Mouse (Mus musculus) MEL (cell line): ENCODE measurements at regions not wholly inside any gene's neighbourhood (a gene's known extent, or its start where the extent isn't known, plus 50 kb on each side); places are given as distances from the start of the nearest gene placed in this dataset.
A peak's percentile ranks its signal among the peaks of the same experiment; 100 is the strongest.

Experiments
- DNase-seq: peaks from one replicate; pipeline ENCODE4 v3.0.0; 2011; ENCODE audit warnings: low read depth, low spot score
- H3K27ac ChIP-seq: 2 replicates; pipeline ENCODE4 v1.5.1; 2012; ENCODE audit warnings: low read depth, mild to moderate bottlenecking, control low read depth, low read length, moderate library complexity; ENCODE audit not compliant: control insufficient read depth
- H3K27me3 ChIP-seq, 2 experiments: fragments of 150-350 bp in 1 of 2; sonication (generic) in 1 of 2; 2 replicates each; pipeline ENCODE4 v1.6.1; 2012; ENCODE audit warnings: low read length in 2 of 2, mild to moderate bottlenecking in 2 of 2, improper control_type of control experiment in 1 of 2, moderate library complexity in 1 of 2; ENCODE audit not compliant: insufficient read depth in 2 of 2, control insufficient read depth in 1 of 2
- H3K36me3 ChIP-seq, 2 experiments: 2 replicates each; pipeline ENCODE4 v1.6.1; 2012 to 2014; ENCODE audit warnings: low read length in 2 of 2, improper control_type of control experiment in 1 of 2, inconsistent platforms in 1 of 2, mild to moderate bottlenecking in 1 of 2; ENCODE audit not compliant: insufficient read depth in 2 of 2, control insufficient read depth in 1 of 2
- H3K4me1 ChIP-seq, 2 experiments: fragments of 150-350 bp in 1 of 2; sonication (generic) in 1 of 2; 2 replicates each; pipeline ENCODE4 v1.6.1; 2012; ENCODE audit warnings: low read length in 2 of 2, improper control_type of control experiment in 1 of 2, mild to moderate bottlenecking in 1 of 2; ENCODE audit not compliant: insufficient read depth in 2 of 2, control insufficient read depth in 1 of 2
- H3K4me3 ChIP-seq, 2 experiments: fragments of 150-350 bp in 1 of 2; sonication (generic) in 1 of 2; 2 replicates each; pipeline ENCODE4 v1.5.1; 2012; ENCODE audit warnings: low read depth in 2 of 2, low read length in 2 of 2, mild to moderate bottlenecking in 2 of 2, moderate library complexity in 2 of 2, control low read depth in 1 of 2, improper control_type of control experiment in 1 of 2; ENCODE audit not compliant: control insufficient read depth in 1 of 2, insufficient read depth in 1 of 2
- H3K79me2 ChIP-seq: 2 replicates; pipeline ENCODE4 v1.6.1; 2012; ENCODE audit warnings: mild to moderate bottlenecking, low read length, moderate library complexity; ENCODE audit not compliant: control insufficient read depth, poor library complexity, insufficient read depth
- H3K9ac ChIP-seq: 2 replicates; pipeline ENCODE4 v1.6.1; 2012; ENCODE audit warnings: low read depth, mild to moderate bottlenecking, control low read depth, low read length, moderate library complexity; ENCODE audit not compliant: control insufficient read depth, poor library complexity, severe bottlenecking
- H3K9me3 ChIP-seq: fragments of 150-350 bp; sonication (generic); replicated peaks from 2 replicates; pipeline ENCODE4 v1.6.1; 2012; ENCODE audit warnings: mild to moderate bottlenecking, low read length, improper control_type of control experiment, moderate library complexity; ENCODE audit not compliant: insufficient read depth
- BHLHE40 ChIP-seq: IDR thresholded peaks from 2 replicates; pipeline ENCODE4 v1.6.1; 2012; ENCODE audit warnings: low read depth, mild to moderate bottlenecking, inconsistent platforms, low read length, improper control_type of control experiment, borderline replicate concordance
- CHD1 ChIP-seq: IDR thresholded peaks from 2 replicates; pipeline ENCODE4 v1.6.1; 2012; ENCODE audit warnings: low read depth, mild to moderate bottlenecking, inconsistent platforms, low read length, improper control_type of control experiment
- E2F4 ChIP-seq: IDR thresholded peaks from 2 replicates; pipeline ENCODE4 v1.6.1; 2011; ENCODE audit warnings: low read depth, low read length, improper control_type of control experiment, borderline replicate concordance
- ELF1 ChIP-seq: IDR thresholded peaks from 2 replicates; pipeline ENCODE4 v1.6.1; 2014; ENCODE audit warnings: low read depth, mild to moderate bottlenecking, inconsistent platforms, low read length, improper control_type of control experiment, moderate library complexity
- EP300 ChIP-seq, 2 experiments: IDR thresholded peaks; 2 replicates each; pipeline ENCODE4 v1.6.1; 2011; ENCODE audit warnings: improper control_type of control experiment in 2 of 2, low read length in 2 of 2, low read depth in 1 of 2, mild to moderate bottlenecking in 1 of 2
- GATA1 ChIP-seq: IDR thresholded peaks from 2 replicates; pipeline ENCODE4 v1.6.1; 2011; ENCODE audit warnings: low read depth, low read length, improper control_type of control experiment
- HCFC1 ChIP-seq: IDR thresholded peaks from 2 replicates; pipeline ENCODE4 v1.6.1; 2012; ENCODE audit warnings: low read depth, mild to moderate bottlenecking, inconsistent platforms, low read length, improper control_type of control experiment, moderate library complexity
- JUND ChIP-seq: IDR thresholded peaks from 2 replicates; pipeline ENCODE4 v1.6.1; 2011; ENCODE audit warnings: low read depth, mild to moderate bottlenecking, improper control_type of control experiment, low read length
- KAT2A ChIP-seq: conservative IDR thresholded peaks from 2 replicates; pipeline ENCODE4 v1.6.1; 2012; ENCODE audit warnings: low read depth, low read length, improper control_type of control experiment, inconsistent platforms
- MAFK ChIP-seq: IDR thresholded peaks from 2 replicates; pipeline ENCODE4 v1.6.1; 2011; ENCODE audit warnings: low read depth, mild to moderate bottlenecking, low read length, improper control_type of control experiment, borderline replicate concordance
- MAX ChIP-seq: IDR thresholded peaks from 2 replicates; pipeline ENCODE4 v1.6.1; 2011; ENCODE audit warnings: low read length, improper control_type of control experiment
- MEF2A ChIP-seq: IDR thresholded peaks from 2 replicates; pipeline ENCODE4 v1.6.1; 2014; ENCODE audit warnings: low read depth, mild to moderate bottlenecking, inconsistent platforms, low read length, improper control_type of control experiment; ENCODE audit not compliant: poor library complexity, insufficient replicate concordance, severe bottlenecking; ENCODE audit errors: extremely low read depth
- MXI1 ChIP-seq: IDR thresholded peaks from 2 replicates; pipeline ENCODE4 v1.6.1; 2011; ENCODE audit warnings: mild to moderate bottlenecking, low read depth, low read length, improper control_type of control experiment
- MYB ChIP-seq: IDR thresholded peaks from 2 replicates; pipeline ENCODE4 v1.6.1; 2011; ENCODE audit warnings: mild to moderate bottlenecking, low read depth, low read length, improper control_type of control experiment
- MYC ChIP-seq: IDR thresholded peaks from 2 replicates; pipeline ENCODE4 v1.6.1; 2011; ENCODE audit warnings: low read depth, mild to moderate bottlenecking, low read length, improper control_type of control experiment, moderate library complexity
- NRF1 ChIP-seq: IDR thresholded peaks from 2 replicates; pipeline ENCODE4 v1.6.1; 2014; ENCODE audit warnings: low read depth, mild to moderate bottlenecking, inconsistent platforms, low read length, improper control_type of control experiment, moderate library complexity; ENCODE audit not compliant: poor library complexity, insufficient read depth, severe bottlenecking
- POLR2AphosphoS2 ChIP-seq: IDR thresholded peaks from 2 replicates; pipeline ENCODE4 v1.6.1; 2011; ENCODE audit warnings: low read length, improper control_type of control experiment
- POLR2AphosphoS5 ChIP-seq: IDR thresholded peaks from 2 replicates; pipeline ENCODE4 v1.6.1; 2012; ENCODE audit warnings: low read depth, borderline replicate concordance, mild to moderate bottlenecking, inconsistent platforms, low read length, moderate library complexity, mixed read lengths
- RCOR1 ChIP-seq: IDR thresholded peaks from 2 replicates; pipeline ENCODE4 v1.6.1; 2012; ENCODE audit warnings: low read depth, mild to moderate bottlenecking, inconsistent platforms, low read length, improper control_type of control experiment
- SIN3A ChIP-seq: IDR thresholded peaks from 2 replicates; pipeline ENCODE4 v1.6.1; 2012; ENCODE audit warnings: low read length, improper control_type of control experiment, inconsistent platforms
- TAL1 ChIP-seq: IDR thresholded peaks from 2 replicates; pipeline ENCODE4 v1.6.1; 2012; ENCODE audit warnings: mild to moderate bottlenecking, inconsistent platforms, low read length, moderate library complexity, mixed read lengths
- TBP ChIP-seq: IDR thresholded peaks from 2 replicates; pipeline ENCODE4 v1.8.0; 2011; ENCODE audit warnings: low read depth, low read length, improper control_type of control experiment
- TCF12 ChIP-seq: IDR thresholded peaks from 2 replicates; pipeline ENCODE4 v1.6.1; 2014; ENCODE audit warnings: low read depth, mild to moderate bottlenecking, inconsistent platforms, low read length, improper control_type of control experiment, moderate library complexity
- UBTF ChIP-seq: IDR thresholded peaks from 2 replicates; pipeline ENCODE4 v1.6.1; 2012; ENCODE audit warnings: low read depth, mild to moderate bottlenecking, inconsistent platforms, low read length, improper control_type of control experiment, moderate library complexity, borderline replicate concordance; ENCODE audit not compliant: insufficient read depth
- USF1 ChIP-seq: IDR thresholded peaks from 2 replicates; pipeline ENCODE4 v1.6.1; 2014; ENCODE audit warnings: low read depth, mild to moderate bottlenecking, inconsistent platforms, low read length, improper control_type of control experiment, moderate library complexity
- ZC3H11A ChIP-seq: IDR thresholded peaks from 2 replicates; pipeline ENCODE4 v1.6.1; 2012; ENCODE audit warnings: low read depth, mild to moderate bottlenecking, inconsistent platforms, low read length, improper control_type of control experiment
- ZKSCAN1 ChIP-seq: IDR thresholded peaks from 2 replicates; pipeline ENCODE4 v1.6.1; 2012; ENCODE audit warnings: low read depth, mild to moderate bottlenecking, inconsistent platforms, low read length, improper control_type of control experiment, moderate library complexity
- ZNF384 ChIP-seq: IDR thresholded peaks from 2 replicates; pipeline ENCODE4 v1.6.1; 2012; ENCODE audit warnings: low read depth, mild to moderate bottlenecking, inconsistent platforms, low read length, improper control_type of control experiment

DNA sequence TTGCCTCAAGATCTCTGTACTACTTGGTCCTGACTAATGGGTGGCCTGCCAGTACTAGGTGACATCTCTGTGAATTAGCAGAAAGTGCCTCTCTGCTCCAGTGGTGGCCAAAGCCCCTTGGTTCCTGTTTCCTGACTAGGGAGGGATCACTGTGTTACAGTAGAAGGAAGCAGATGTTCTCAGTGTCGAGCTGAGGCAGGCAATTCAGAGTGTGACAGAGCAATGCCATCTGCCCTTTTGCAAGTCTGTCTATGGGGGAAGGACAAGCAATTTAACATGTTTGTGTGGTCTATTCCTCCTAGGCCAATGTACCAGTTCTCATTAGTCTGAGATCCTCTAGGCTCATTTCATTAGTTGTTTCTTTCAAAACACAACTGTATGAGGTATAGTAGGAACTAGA lies 1553.1 kb upstream of the Got2 start:
- Histone ChIP-seq H3K27me3 (no peaks in the 10 kb centered on the region), H3K9me3 (no peaks in the 10 kb centered on the region)

DNA sequence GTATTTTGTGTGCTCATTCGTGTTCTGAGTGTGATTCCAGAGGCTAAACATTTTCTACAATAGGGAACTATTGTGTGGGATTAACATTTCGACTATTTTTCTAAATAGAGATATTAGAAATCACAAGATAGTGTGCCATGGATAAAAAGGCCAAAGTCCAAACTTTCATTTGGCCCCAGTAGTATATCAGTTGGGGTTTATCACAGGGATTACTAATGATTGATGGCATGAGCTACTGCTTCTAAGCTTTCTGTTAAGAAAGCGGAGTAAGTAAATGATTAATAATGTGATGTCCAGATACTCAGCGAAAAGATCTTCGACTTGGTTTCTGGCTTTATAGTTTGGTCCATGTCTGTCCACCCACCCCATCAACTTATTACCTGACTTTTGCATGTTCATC lies 1545.2 kb upstream of the Got2 start:
- Histone ChIP-seq H3K27ac (no peak overlapping the region), H3K79me2 (no peaks in the 10 kb centered on the region), H3K27me3 (no peaks in the 10 kb centered on the region), H3K4me1 (no peaks in the 10 kb centered on the region), H3K9me3 (no peaks in the 10 kb centered on the region), H3K36me3 (no peaks in the 10 kb centered on the region), H3K9ac (no peak overlapping the region), H3K4me3 (no peak overlapping the region)
- TF ChIP-seq NRF1 (no peak), USF1 (no peak), CHD1 (no peak), HCFC1 (no peak), ELF1 (no peak), MYC (no peak), MAX (no peak), TBP (no peak), UBTF (no peak), ZC3H11A (no peak), GATA1 (no peak), POLR2AphosphoS2 (no peak), E2F4 (no peak), ZKSCAN1 (no peak), JUND (no peak), MXI1 (no peak)
- no peak for DNase-seq

More for the DNA sequence above, 1553.1 kb upstream of the Got2 start:
- Histone ChIP-seq H3K79me2 (no peaks in the 10 kb centered on the region), H3K9ac (no peak overlapping the region), H3K4me1 (no peaks in the 10 kb centered on the region), H3K27ac (no peak overlapping the region), H3K4me3 (no peak overlapping the region)
- DNase-seq = peak; percentile 23
- TF ChIP-seq MYB = no peak
- TF ChIP-seq SIN3A = no peak
- no peak for TF ChIP-seq ZC3H11A
- TF ChIP-seq RCOR1 = no peak
- TF ChIP-seq NRF1 = no peak
- TF ChIP-seq KAT2A = no peak
- no peak for TF ChIP-seq TAL1
- TF ChIP-seq MEF2A = no peak
- no peak for TF ChIP-seq MYC
- TF ChIP-seq ZNF384 = no peak
- TF ChIP-seq UBTF = no peak
- no peak for TF ChIP-seq TCF12
- TF ChIP-seq HCFC1 = no peak
- TF ChIP-seq BHLHE40 = no peak
- no peak for TF ChIP-seq MAFK
- no peak for TF ChIP-seq POLR2AphosphoS5
- TF ChIP-seq EP300 (IDR thresholded peaks at IDR 0.05; ENCODE audit: low read depth in 1 of 2, low read length in 2 of 2) = no peak
- no peak for TF ChIP-seq POLR2AphosphoS2
- TF ChIP-seq, all 39 proteins: peak for 0
- H3K36me3 ChIP-seq = no peaks in the 10 kb centered on the region
